Mouse (Mus musculus) T-helper 17 cell (primary cell): ENCODE measurements at regions not wholly inside any gene's neighbourhood (a gene's known extent, or its start where the extent isn't known, plus 50 kb on each side); places are given as distances from the start of the nearest gene placed in this dataset.

Source experiments
- in situ Hi-C, 2 experiments: fragments of 300-600 bp; cut with MboI, MseI; formaldehyde crosslinking; loops; 1 replicate in 1 of 2; 2 replicates in 1 of 2; pipeline ENCODE4 v1.15.1; 2025; ENCODE audit warnings: high pct_unique_total_duplicates in 2 of 2

DNA sequence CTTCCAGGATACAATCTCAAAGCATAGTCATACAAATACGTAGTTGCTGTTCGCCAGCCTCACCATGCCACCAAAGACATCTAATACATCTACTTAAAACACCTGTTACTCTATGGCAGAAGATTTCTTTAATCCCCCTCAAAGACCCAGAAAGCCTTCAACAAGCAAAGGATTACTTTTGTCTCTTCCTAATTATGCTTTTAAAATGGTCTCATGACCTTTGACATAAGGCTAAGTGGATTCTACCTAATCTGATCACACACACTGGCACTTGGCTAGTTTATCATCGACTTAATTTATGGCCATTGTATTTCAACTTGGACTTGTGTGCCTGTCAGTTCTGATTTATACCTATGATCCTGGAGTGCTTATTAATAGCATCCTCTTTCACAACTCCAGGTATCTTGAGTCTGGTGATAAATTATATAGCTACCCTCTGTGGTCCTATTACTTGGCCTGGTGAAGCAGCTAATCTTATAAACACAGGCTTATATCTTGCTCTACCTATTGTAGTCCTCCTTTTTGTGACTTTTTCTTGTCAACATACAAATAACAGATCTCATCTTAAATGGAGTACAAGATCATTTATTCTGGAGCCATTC is 568.6 kb upstream of the B3galt2 start:
- in situ Hi-C loops = no loop called here

DNA sequence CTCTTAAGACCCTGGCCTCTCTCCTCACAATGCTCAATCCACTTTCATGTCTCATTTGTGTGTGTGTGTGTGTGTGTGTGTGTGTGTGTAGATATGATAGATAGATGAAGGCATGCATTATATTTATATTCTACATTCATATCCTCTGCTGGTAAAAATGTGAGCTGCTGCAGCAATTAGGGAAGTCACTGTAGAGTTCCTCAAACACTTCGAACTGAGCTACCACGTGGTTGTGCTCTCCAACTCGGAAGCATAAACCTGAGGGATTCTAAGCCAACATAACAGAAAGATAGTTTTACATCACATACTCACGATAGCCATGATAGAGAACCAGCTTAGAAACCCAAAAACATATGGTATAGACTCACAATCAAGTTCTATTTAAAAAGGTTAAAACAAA is 565.5 kb upstream of the B3galt2 start:
- in situ Hi-C loops = no loop called here

DNA sequence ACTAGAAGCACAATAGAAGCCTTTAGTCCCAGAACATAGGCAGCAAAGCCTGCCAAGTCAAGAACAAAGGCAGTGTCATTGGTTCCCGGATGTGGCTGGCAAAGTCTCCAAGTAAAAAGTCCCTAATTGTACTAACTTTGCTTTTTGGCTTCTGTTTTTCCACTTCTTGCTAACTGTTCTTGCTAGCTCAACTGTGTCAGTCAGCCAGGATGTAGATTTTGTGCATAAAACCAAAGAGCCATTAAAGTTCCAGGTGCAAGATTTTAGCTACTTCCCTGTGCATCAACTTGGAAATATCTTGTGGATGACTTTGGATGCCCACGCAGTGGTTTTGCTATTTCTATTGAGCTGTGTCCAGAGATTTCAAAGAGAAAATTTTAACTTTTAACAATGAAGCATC is 560.0 kb upstream of the B3galt2 start:
- in situ Hi-C loops = no loop called here

DNA sequence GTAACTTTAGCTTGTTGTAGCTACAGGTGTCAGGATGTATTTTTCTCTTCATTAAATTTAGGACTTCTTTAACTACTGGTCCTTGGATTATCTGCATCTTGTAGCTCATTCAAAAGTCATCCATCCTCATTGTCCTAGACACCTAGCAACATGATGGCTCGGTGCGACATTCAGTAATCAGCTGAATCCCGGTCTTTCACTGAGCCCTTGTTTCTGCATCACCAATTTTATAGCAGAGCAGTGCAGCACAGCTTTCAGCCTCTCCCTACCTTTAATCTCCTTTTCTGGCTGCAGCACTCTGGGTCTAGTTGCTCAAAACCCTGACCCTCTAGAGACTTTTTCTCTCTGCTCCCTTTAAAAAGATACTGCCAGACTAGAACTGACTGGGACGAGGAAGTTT is 543.6 kb upstream of the B3galt2 start:
- in situ Hi-C loops = loop anchor here in 1 of 2 experiments (10.0 kb wide), 1 partner anchor 438 kb away; no protein-coding TSS in a partner anchor

DNA sequence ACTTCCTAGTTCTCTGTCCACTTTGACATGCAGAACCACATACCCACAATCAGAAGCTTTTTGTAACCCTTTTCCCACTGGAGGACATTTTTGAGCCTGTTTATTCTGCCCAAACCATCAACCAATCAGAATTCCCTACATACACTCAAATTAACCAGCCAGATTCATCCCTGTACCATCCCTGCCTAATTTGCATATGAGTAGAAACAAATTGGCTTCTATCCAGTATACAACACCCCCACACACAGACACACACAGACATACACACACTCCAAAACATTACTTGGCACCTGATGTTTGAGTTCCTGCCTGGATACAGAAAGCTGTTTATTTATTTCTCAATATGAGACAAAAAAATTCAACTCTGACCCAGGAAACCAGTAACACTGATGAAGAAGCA is 542.2 kb upstream of the B3galt2 start:
- in situ Hi-C loops = loop anchor here in 1 of 2 experiments (10.0 kb wide), 1 partner anchor 436 kb away; no protein-coding TSS in a partner anchor

DNA sequence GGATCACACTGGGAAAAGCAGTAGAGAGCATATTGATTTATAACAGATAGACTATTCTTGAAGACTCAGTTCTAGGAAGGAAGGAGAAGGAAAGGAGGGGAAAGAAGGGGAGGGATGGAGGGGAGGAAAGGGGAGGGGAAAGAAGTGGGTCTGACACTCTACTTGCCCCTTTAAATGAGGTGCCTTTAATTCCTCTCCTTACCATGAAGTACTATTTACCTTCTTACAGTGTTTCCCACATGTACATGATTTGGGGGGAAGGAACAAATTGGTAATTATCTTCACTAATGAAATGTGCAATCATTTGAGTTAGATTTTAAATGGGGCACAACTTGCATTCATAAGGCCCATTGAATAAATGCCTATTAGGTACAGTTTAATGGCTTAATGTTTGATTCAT is 518.3 kb upstream of the B3galt2 start:
- in situ Hi-C loops = no loop called here

DNA sequence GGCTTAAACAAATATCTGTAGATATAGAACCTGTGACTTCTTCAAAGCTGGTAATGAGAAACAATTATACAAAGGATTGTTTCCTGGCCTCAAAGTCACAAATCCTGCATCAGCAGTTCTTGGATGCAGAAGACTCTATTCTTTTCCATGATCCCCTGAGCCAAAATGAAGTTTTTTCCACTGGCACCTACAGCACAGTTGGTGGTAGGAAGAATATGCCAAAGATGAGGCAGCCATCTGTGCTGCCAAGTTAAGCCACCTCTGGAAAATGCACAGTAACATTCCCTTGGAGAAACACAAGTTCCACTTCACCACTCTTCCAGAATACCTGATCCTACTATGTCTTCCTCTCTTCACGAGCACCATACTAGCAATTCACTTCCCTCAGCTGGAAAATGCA is 510.2 kb upstream of the B3galt2 start:
- in situ Hi-C loops = no loop called here

DNA sequence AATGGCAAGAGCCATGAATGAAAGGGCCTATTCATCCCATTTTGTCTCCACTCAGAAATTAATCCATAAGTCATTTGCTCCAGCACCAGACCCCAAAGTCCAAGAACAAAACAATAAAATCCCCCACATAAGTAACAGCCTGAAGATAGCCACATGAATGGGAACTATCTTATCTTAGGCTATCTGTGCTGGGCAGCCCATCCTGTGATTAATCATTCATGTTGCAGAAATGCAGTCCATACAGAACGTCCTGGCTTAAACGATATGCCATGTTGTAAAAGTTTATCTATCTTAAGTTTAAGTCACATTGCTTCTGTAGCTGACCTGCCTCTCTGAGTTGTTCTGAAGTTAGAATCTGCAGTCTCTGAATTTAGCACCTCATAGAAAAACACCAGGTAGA is 507.7 kb upstream of the B3galt2 start:
- in situ Hi-C loops = no loop called here

DNA sequence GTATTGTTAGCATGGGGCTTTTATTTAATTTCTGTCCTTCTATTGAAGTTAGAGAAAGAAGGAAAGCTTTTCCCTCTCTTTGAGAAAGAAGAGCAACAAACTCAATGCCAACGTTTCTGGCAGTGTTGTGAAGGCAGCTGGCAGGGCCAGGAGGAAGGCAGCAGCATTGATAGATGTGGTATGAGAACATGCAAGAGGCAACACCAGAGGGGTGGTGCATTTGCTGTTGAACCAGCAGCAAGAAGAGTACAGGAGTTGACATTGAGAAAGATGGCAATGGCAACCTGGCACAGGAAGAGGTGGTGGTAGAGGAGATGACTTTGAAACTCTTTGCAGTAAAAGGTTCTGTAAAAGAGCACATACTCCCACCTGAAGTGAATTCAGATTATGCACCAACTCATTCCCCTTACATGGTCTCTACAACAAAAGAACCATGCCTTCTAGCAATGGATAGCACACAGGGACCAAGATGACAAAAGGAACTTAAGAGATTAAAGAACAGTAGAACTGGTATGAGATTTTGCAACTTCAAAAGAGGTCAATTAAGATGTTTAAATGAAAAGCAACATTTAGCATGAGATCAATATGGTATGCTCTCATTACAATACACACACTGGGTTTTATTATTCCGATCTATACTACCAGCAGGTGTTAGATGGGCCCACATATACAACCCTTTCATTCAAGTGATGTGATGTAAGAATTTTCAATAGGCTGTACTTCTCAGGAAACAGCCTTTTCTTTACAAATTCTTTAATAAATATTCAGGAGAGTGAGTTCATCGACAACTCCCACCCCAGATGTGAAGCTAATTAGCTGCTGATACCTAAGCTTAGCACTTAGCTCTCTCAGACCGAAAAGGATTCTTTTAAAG is 495.1 kb upstream of the B3galt2 start:
- in situ Hi-C loops = no loop called here

DNA sequence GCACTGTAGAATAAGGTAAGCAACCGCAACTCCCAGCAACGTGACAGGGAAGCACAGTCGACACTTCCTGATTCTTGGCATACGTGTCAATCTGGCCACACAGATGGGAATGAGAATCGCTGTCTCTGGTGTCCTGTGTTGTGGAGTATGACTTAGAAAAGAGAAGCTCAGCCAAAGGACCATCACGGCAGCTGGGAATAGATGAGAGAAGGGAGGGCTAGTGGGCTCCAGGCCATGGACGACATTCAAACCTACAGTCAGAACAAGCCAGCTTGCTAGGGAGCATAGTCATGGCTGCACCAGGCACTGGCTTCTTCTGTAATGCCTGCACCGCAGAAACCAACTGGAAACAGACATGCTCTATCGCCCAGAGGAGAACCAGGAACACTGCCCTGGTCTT is 469.2 kb upstream of the B3galt2 start:
- in situ Hi-C loops = no loop called here

DNA sequence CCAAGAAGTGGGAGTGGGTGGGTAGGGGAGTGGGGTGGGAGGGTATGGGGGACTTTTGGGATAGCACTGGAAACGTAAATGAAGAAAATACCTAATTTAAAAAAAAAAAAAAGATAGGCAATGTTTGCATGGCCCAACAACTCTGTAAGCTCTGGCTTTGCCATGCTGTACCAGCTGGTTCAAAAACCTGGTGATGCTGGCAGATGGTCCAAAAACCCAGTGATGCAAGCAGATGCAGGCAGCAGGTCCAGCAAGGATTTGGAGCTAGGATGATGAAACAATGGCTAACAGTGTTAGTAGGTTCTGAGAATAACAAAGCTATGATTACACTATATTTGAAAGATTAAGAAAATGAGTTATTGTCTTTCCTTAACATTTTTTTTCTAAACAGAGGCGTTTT is 466.6 kb upstream of the B3galt2 start:
- in situ Hi-C loops = no loop called here

DNA sequence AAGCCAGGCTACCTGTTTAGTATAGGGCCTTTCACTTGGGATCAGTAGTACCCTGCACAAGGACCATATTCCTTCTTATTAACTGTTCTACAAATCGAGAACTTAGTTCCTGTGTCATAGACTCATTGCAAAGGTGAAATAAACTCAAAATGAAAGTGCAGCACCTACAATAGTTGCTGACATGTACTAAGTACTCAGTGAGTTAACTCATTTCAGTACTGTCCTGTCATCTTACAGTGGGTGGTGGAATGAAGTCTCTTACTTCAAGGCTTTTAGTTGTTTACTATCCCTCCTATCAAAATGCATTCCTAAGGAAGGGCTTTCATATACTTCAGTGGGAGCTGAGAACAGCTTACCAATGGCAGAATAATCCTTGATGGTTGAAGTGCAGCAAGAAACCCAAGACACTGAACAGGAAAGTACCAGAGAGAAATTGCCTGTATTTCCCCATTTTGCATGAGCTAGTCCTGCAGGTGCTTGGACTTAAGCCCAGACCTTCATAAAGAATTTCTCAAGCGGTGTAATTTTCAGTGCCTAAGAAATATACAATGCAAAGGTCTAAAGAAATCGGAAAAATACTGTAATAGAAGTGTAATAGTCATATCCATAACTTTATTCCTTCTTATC is 448.2 kb upstream of the B3galt2 start:
- in situ Hi-C loops = no loop called here

DNA sequence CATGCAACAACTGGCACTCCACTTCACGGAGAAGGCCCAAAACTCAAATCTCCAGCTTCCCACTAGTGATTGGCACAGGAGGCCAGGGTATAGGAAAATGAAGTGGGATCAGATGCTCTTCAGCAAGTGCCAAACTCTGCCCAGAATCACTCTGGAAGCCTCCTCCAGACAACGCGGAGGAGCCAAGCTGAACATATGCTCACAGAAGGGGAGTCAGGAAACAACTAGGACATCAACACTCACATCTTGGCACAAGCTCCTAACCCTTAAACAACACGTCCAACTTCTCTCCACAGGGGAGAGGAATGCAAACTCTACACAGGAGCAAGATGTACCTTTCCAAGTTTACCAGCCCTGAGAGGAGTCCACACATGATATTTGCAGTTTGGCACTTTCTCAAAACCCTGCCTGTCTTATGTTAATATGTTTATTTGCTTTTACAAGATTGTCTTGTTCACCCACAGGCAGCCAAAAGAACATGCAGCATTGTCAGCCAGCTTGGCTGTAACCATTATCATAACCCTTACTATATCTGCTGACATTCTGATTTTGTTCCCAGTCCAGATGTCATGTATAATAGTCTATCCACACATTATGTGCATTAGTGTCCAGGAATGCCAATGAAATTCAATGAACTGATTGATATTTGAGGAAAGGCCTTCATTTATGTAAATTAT is 440.1 kb upstream of the B3galt2 start:
- in situ Hi-C loops = loop anchor here in 1 of 2 experiments (10.0 kb wide), 1 partner anchor 254 kb away; no protein-coding TSS in a partner anchor

DNA sequence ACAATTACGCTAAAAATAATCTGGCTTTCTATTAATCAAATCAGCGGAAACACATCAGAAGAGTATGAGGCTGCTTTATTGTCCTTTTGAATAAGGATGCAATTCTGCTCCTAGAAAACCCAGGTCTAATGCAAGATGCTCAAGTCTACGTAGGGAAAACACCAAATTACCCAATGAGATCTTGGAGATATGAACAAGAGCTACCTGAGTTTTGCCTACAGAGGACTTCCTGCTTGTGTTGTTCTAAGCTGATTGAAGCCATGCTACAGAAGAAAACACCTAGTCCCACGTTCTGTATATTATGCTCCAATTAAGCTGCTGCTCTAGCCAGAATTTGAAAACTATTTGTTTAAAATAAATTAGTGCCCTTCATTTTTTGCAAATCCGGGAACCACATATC is 439.5 kb upstream of the B3galt2 start:
- in situ Hi-C loops = loop anchor here in 1 of 2 experiments (10.0 kb wide), 1 partner anchor 254 kb away; no protein-coding TSS in a partner anchor

DNA sequence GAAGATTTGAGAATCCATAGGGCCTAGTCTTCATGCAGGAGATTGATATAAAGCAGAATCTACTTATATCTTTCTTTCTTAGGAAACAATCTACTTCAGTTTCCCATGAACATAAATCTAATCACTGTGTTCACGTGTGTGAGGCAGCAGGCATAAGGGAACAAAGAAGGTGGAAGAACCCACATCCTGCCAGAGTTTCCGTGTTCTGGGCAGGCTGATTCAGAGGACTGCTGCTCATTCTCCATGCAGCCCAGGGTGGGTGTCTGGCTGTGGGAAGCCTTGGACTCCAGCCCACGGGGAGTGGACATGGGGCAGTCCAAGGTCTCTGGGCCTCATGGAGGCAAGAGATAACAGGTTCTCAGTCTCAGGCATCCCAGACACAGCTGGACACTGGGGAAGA is 438.3 kb upstream of the B3galt2 start:
- in situ Hi-C loops = loop anchor here in 1 of 2 experiments (10.0 kb wide), 1 partner anchor 253 kb away; no protein-coding TSS in a partner anchor

DNA sequence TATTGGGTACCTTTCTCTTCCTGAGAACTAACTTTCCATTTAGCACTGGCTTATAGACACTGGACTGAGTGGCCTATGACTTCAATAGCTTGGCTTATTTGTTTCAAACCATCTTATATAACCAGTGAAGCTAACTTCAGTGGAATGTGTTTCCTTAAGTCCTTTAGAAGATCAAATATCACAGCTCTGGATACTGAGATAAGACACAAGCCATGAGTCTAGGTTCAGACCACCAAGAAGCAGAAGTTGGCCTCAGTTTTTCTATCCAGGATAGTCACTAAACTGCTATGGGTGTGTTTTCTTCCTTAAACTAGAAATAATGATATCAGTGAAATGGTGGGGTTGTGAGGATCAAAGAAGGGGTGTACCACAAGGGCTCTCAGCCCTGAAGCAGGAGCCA is 436.4 kb upstream of the B3galt2 start:
- in situ Hi-C loops = loop anchor here in 1 of 2 experiments (10.0 kb wide), 1 partner anchor 251 kb away; no protein-coding TSS in a partner anchor

DNA sequence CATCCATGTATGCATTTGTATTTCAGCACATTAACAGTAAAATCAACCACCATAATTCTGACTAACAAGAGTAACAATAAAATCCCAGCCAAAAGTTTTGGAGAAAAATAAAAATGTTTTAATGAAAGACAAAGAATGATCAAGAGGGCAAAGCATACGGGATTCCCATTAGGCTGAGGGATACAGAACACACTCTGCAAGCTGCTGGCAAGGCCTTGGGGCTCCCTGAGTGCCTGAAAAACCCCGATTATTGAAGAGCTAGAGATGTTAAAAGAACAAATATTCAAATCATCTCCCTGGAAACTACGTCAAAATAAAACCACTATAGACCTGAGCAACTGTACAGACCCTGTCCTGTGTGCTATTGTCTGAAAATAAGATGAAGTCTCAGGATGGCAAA is 433.5 kb upstream of the B3galt2 start:
- in situ Hi-C loops = loop anchor here in 1 of 2 experiments (10.0 kb wide), 1 partner anchor 248 kb away; no protein-coding TSS in a partner anchor

DNA sequence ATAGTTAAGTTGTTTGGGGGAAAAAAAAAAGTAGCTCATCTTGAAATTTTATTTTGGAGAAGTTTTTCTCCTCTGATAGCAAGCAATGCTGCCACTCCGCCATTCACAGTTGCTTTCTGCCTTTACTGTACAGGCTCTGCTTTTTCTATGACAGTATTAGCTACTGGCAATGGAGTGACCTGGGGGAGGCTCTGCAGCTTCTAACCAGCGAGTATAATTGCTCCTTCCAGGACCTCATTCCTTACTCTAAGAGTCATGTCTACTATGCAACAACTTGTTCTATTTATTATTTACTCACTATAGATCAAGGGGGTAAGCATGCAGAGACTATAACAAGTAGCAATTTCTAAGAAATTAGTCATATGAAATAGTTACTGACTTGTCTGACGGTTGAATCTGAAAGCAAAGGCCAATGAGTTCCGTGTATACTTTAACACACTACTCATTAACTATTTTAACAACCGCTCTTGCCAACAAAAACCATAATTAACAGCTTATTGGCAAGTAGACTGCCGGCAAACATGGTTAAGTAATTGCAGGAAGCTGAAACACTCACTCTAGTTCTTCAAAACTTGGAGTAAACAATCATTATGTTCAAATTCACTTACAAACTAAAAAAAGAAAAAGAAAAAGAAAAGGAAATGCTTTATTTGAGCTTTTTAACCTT is 432.9 kb upstream of the B3galt2 start:
- in situ Hi-C loops = loop anchor here in 1 of 2 experiments (10.0 kb wide), 1 partner anchor 247 kb away; no protein-coding TSS in a partner anchor

DNA sequence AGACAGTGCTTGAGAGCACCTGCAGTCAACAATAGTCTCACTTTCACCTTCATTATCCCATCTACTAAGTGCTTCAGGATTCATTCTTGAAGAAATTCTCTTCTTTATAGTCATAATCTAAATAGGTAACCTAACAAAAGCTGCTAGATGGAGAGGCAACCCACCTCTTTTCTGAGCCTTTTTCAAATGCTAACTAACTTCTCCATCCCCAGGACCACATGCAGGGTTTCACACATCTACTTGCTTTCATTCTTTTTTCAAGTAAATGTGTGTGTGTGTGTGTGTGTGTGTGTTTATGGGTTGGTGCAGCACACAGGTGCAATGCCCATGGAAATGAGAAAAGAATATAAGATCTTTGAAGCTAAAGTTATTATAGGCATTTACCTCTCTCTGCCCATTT is 423.1 kb upstream of the B3galt2 start:
- in situ Hi-C loops = no loop called here

DNA sequence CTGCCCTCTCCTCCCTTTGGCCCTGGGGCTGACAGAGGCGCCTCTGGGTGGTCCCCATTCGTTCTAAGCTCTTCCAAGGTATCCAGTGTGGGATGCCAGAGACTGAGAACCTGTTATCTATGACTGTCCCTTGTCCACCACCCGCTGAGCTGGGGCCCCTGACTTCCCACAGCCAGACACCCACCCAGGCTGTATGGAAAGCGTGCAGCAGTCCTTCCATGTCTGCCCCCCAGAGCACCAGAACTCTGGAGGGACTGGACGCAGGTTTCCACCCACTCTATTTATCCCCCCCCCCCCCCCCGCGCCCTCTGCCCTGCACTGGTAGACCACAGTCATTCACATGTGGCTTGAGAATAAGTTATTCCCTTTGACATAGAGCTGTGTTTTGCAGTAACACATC is 408.5 kb upstream of the B3galt2 start:
- in situ Hi-C loops = no loop called here
